Mouse (Mus musculus) left cerebral cortex, postnatal 14 days (tissue): ENCODE measurements around the gene Rbl1. TPM values are rescaled to one million over a fixed set of nuclear protein-coding genes. Genes with fewer than 3 reads are reported as not detected.
"Not testable (repeated sequence)": the region's sequence is repeated elsewhere in the genome, so short reads cannot be mapped to it uniquely, and the experiment has no call there.

ENCODE experiments used
- DNase-seq, 2 experiments: peaks; one replicate each; pipeline ENCODE4 v3.0.0; 2021 to 2022; ENCODE audit warnings: low spot score in 2 of 2, mixed read lengths in 1 of 2
- intact Hi-C: fragments of 180-260 bp; cut with DNase I; formaldehyde crosslinking; loops from one replicate; pipeline ENCODE4 v1.15.1; 2025
- total RNA-seq, 2 experiments: library from RNA; stranded (reverse); gene quantifications; 2 replicates each; pipeline ENCODE4 v1.2.3; 2021

Rbl1 gene
- total RNA-seq, 2 experiments from 2014 or later: 1.7 to 1.8 TPM

DNA sequence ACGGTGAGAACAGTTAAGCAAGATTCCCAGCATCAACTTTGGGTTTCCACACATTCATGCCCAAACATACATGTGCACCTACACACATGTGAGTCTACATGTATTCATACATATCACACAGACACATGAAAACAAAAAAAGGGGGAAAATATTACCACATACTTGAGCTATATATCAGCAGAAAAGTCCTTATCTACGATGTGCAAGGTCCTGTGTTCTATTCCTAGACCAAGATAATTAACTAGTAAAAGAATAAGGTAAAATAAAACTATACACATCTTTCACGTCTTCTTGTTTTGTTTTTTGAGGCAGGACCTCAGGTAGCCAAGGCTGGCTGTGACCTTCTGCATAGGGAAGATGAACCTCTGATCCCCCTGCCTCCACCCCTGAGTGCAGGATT is 28.1 kb downstream of the Rbl1 start:
- intact Hi-C loops: no loop called here
- no peak for DNase-seq

DNA sequence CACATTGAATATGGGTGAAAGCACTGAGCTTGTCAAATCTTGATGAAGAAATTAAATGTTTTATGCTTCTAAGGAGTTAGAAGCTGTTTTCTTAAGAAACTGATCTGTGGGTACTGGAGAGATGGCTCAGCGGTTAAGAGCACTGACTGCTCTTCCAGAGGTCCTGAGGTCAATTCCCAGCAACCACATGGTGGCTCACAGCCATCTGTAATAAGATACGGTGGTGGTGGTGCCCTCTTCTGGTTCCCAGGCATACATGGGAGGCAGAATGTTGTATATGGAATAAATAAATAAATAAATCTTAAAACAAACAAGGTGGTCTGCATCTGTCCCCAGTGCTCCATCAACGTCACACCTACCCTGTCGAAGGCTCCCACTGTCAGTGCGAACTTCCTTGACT is 29.9 kb downstream of the Rbl1 start:
- no peak for DNase-seq
- intact Hi-C loops: no loop called here

DNA sequence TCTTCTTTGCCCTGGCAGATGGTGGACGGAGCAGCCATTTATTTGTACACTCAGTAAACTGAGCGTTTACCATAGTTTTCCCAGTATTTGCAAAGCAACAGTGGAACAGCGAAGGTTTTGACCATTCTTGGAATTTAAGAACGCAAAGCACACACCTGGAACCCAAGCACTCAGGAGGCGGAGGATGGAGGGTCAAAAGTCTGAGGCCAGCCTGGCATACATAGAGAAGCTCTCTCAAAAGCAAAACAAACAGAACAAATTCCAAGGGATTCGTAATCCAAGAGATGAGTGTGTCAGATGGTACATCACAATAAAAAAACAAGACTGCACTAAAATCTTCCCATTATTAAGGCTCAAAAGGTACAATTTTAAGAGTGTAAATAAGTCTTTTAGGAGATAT is 30.8 kb downstream of the Rbl1 start:
- intact Hi-C loops: no loop called here

DNA sequence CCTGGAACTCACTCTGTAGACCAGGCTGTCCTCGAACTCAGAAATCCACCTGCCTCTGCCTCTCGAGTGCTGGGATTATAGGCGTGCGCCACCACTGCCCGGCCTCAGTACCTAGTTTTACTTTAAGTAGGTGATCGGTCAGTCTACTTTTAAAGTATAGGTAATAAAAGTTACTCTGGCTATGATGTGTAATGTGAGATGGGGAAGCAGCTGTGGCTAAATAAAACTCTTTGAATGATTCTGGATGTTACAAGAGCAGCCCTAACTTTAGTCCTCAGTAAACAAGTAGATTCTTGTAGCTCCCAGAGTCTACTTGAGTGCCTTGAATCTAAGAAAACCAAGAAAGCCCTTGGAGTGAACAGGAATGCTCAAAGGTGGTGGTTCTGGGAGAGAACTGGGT is 31.4 kb downstream of the Rbl1 start:
- intact Hi-C loops: no loop called here
- DNase-seq: no peak

More for the DNA sequence above, 30.8 kb downstream of the Rbl1 start:
- no peak for DNase-seq

DNA sequence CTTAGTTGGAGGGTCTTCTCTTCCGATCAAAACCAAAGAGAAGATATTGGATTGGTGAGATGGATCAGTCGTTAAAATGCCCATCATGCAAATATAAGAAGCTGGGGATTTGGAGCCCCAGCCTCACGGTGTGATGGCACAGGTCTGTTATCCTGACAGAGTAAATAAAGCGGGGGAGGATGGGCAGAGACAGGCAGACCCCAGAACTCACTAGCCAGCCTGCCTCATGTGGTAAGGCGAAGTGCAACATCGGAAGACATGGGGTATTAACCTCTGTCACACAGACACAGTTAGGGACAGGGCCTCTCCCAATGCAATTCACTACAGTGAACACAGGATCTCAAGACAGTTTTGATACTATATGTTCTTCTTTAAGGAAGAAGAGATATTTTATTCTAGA is 33.7 kb downstream of the Rbl1 start:
- DNase-seq: no peak
- intact Hi-C loops: no loop called here

DNA sequence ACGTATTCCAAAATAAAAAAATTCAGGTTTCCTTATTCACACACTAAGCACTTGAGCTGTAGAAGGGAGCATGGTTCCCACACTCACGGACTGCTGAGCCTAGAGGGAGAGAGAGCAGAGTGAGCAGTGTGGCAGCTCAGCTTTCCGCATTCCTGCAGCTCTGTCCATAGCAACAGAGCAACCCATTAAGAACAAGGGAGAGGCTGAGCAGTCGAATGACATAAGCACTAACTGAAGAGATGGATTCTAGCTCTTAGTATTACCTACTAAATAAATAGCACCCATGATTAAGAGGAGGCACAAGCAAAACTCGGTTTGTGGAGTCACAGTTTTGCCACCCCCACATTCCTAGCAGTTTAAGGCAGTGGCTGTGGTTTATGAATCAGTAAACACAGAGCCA is 34.2 kb downstream of the Rbl1 start:
- peak; percentile 18 to 31 for DNase-seq

DNA sequence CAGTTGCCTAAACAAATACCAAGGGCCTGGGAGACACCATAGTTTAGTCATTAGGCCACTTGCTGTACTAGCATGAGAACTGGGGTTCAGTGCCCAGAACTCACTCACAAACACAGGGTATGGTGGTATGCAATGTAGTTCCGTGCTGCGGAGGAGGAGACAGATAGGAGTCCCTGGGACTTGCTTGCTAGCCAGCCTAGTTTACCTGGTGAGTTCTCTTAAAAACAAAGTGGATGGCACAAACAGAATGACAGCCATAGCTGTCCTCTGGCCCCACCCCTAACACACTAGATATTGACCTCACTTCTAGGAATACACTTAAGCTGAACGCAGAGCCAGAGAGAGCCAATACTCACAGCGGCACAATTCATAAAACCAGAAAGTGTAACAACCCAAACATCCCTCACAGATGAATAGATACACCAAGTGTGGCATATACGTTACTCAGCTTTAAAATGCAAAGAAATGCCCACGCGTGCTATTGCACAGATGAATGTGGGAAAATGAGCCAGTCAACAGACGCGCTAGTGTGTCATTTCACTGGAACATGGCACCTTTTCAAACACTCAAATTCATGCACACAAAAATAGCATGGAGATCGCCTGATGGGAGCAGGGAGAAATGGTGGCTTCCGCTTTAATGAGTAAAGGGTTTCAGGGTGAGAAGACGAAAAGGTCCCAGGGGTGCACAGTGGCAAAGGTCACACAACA is 37.8 kb downstream of the Rbl1 start:
- DNase-seq: peak; percentile 25 to 66
- intact Hi-C loops: no loop called here

More for the DNA sequence above, 34.2 kb downstream of the Rbl1 start:
- intact Hi-C loops: no loop called here

DNA sequence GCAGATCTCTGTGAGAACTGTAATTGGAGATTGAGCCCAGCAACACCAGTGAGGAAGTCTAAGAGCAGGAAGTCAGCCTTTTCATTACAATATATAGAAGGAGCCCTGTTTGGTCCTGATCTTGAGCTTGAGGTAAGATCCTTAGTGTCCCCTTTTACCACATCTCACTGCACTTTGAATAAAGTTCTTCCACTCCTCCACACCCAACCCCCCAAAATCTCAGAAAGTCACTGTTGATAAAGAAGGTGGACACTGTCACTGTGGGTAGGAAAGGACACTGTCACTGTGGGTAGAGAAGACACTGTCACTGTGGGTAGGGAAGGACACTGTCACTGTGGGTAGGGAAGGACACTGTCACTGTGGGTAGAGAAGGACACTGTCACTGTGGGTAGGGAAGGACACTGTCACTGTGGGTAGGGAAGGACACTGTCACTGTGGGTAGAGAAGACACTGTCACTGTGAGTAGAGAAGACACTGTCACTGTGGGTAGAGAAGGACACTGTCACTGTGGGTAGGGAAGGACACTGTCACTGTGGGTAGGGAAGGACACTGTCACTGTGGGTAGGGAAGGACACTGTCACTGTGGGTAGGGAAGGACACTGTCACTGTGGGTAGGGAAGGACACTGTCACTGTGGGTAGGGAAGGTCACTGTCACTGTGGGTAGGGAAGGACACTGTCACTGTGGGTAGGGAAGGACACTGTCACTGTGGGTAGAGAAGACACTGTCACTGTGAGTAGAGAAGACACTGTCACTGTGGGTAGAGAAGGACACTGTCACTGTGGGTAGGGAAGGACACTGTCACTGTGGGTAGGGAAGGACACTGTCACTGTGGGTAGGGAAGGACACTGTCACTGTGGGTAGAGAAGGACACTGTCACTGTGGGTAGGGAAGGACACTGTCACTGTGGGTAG is 38.8 kb downstream of the Rbl1 start:
- DNase-seq, intact Hi-C loops: not testable (repeated sequence)

DNA sequence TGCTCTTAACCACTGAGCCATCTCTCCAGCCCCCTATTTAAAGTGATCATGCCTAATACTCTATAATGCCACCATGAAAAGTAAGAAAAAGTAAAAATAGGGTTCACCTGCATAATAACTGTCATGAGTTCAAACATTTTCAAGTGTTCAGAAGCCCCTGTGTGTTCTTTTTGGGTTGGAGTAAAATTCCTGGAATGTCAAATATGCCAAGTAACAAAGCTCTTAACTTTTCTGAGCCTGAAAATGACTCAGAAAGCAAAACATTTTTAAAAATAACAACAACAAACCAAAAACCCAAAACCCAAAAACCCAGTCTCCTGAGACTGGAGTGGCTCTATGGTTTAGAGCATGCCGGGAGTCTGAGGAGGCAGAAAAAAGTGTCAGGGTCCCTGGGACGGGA is 40.2 kb downstream of the Rbl1 start:
- no peak for DNase-seq

DNA sequence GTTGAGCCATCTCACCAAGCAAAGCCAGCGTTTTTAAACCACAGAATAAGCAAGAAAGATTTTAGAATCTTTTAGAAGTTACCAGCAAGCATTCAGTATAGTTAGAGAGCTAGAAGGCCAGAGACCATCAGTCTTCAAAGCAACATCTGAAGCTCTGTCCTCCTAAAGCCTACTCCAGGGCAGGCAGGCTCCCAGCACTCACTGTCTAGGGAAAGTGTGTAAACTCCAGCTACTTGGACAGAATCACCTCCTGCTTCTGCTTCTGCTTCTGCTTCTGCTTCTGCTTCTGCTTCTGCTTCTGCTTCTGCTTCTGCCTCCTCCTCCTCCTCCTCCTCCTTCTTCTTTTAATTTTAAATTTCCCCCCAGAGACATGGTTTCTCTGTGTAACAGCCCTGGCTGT is 48.3 kb downstream of the Rbl1 start:
- no peak for DNase-seq
- intact Hi-C loops: no loop called here

More for the DNA sequence above, 40.2 kb downstream of the Rbl1 start:
- intact Hi-C loops: no loop called here

DNA sequence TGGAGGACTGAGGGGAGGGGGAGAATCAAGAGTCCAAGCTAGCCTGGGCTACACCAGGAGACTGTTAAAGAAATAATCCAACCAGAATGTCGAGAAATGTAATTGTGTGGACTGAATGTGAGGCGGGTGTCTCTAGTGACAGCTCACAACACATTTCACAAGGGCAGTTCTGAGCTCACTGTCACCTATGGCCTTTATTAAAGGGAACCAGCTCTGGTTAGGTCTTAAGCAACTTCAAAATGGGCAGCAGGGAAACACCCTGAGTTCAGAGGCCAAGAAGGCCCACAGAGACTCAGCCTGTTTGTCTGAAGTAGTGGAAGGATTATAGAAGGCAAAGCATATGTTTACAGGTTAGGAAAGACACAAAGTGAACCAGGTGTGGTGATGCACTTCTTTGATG is 51.1 kb downstream of the Rbl1 start:
- DNase-seq: no peak
- intact Hi-C loops: no loop called here

DNA sequence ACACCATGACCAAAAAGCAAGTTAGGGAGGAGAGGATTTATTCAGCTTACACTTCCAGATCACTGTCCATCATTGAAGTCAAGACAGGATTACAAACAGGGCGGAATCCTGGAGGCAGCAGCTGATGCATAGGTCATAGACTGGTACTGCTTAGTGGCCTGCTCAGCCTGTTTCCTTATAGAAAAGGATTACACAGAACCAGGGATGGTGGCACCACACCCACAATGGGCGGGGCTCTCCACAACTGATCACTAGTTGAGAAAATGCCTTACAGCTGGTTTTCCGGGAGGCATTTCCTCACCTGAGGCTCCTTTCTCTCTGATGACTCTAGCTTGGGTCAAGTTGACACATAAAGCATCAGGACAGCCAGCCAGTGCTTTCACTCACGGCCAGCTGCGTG is 55.9 kb downstream of the Rbl1 start:
- intact Hi-C loops: no loop called here
- no peak for DNase-seq

DNA sequence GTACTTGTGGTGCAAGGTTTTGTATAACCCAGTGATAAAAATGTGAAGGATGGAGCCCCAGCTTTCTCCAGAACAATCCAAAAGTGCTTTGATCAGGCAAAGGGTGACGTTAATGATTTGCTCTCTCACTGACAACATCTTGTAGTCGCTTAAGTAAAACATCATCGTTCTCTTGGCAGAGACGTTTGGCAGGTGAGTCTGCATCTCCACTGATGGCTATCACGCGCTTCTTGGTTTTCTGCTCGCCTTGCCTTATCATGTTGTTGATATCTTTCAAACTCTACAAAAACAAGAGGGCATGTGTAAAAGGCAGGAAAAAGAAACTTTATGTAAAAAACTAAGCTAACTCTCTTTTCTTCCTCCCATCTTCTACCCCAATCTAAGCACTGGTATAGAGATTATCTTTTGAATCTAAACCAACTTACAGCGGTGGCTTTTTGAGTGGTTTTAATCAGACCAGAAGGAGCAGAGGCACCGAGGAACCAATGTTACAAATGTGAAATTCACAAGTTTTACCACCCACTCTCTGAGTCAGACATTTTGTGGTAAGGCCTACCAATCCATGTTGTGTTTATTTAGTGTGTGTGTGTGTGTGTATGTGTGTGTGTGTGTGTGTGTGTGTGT is 56.8 kb downstream of the Rbl1 start:
- DNase-seq: no peak
- intact Hi-C loops: no loop called here

DNA sequence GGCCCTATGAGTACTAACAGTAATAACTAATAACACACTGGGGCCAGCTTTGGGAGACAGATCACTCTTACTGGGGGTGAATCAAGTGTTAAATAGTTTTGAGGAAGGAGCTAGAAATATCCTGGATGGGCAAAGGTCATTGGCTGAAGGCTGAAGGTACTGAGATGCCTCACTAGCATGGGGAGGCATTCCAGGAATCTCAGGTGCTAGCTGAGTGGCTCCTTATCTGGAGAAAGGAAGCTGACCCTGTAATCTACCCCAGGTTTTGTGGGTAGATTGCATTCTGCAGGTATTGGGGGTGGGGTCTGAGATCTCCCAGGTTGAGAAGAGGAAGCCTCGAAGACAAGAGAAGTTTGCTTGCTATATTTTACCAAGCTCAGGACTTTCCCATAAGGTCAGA is 59.2 kb downstream of the Rbl1 start:
- no peak for DNase-seq
- intact Hi-C loops: no loop called here

DNA sequence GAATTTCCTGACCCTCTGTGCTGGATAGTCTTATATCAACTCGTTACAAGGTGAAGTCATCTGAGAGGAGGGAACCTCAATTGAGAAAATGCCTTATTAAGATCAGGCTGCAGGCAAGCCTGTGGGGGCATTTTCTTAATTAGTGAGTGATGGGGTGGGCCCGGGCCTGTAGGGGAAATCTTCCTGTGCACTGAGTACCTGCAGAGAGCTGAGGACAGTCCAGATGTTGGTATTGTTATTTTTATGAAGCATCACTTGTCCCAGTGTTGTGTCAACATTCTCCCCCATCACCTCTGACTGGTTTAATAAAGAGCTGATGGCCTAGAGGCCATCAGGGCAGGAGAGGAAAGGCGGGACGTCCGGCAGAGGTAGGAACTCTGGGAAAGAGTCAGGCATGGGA is 60.2 kb downstream of the Rbl1 start:
- intact Hi-C loops: no loop called here
- no peak for DNase-seq

DNA sequence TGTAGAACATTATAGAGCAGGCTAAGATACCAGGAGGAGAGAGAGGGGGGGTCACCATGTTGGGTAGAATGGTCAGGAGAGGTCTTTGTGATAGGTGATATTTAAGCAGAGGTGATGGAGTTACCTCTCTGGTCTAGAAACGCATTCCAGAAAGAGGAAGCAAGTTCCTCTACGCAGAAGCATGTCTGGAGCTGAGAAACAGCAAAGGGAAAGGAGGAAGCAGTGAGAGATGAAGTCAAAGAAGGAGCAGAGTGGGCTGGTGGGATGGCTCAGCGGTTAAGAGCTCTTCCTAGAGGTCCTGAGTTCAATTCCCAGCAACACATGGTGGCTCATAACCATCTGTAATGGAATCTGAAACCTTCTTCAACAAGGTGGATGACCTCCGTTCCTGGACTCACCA is 62.4 kb downstream of the Rbl1 start:
- no peak for DNase-seq
- intact Hi-C loops: no loop called here

DNA sequence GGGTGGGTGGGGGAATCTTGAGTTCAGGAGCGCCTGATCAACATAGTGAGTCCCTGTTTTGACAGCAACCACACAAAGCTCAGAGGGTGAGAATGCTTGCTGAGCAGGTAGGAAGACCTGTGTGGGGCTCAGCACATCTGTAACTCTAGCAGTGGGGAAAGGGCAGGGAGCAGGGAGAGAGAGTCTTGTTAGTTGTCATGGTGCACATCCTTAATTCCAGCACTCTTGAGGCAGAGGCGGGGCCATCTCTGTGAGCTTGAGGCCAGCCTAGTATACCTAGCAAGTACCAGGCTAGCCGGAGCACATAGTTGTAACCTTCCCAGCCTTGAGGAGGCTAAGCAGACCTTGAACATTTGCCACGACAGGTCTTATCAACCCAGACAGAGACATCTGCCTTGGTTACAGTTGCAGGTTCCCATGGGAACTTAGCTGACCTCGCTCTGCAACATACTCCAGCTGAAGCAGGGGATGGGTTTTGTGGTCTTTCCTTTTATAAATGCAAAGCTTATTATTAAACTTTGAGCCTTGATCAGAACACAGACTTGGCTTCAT is 65.0 kb downstream of the Rbl1 start:
- intact Hi-C loops: no loop called here
- DNase-seq: no peak

DNA sequence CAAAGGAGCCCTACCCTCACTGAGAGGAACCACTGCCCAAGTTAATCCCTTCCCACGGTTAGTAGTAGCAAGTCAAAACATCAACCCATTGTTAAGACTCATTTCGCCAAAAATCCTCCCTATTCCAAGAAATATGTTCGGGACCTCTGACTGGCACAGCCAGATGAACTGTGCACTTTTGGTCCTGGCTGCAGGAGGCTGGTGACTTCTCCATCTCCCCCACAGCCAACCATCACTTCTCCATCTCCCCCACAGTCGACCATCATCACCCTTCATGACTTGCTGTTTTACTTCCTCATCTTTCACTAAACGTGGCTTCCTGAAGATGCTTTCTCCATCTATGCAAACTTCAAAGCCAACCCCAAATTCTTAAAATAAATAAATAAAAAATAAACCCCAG is 65.5 kb downstream of the Rbl1 start:
- no peak for DNase-seq
- intact Hi-C loops: no loop called here

DNA sequence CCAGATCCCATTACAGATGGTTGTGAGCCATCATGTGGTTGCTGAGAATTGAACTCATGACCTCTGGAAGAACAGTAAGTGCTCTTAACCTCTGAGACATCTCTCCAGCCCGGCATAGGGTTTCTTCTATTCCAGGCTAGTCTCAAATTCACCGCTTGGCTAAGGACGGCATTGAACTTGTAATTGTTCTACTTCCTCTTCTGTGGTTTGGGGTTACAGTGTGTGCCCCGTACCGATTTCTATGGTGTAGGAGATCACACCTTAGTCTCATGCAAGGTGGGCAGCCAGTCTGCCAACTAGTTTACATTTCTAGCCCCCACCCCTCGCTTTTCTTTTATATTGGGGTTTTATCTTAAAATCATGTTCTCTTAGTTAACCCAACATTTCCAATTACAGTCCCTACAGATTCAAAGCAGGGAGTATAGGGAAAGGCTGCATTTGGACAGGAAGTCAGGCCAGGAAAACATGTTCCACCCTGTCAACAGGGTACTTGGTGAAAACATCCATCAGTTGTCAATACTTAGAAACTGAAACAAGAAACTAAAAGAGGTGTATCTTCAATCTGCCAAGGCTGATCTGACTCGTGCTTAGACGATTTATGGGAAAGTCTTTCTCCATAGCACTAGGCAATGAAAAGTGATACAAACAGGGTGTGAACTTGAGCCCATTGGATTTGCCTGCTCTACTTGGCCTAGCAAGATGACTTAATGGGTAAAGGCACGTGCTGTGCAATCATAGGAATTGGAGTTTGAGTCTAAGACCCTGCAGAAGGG is 66.2 kb downstream of the Rbl1 start:
- intact Hi-C loops: no loop called here

More for the DNA sequence above, 66.2 kb downstream of the Rbl1 start:
- DNase-seq: no peak
